Mouse (Mus musculus): ENCODE measurements at regions not wholly inside any gene's neighbourhood (a gene's known extent, or its start where the extent isn't known, plus 50 kb on each side); places are given as distances from the start of the nearest gene placed in this dataset.

- DNase-seq: no peak
Measured at GRCm38 (mm10) chr13:28633541-28634041, 319.9 kb downstream of the Sox4 start.

GRCm38 (mm10) chr13:28629431-28630331 lies 323.8 kb downstream of the Sox4 start:
- DNase-seq: no peak

DNA sequence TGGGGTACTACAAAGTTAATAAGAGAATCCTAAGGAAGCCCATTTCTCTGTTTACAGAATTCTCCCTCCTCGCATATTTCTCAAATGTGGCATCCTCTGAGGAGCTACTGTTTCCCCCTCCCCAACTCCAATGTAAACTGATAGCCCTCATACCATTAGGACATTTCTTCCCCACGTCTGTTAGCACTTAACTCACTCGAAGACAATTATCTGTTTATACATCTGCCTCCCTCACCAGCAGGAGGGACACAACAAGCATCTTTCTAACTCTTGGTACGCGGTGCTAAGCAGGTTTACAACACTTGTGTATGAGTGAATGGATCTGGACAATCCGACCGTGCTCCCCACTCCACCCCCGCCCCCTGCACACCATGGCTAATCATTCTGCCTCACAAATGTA lies 324.8 kb downstream of the Sox4 start:
- no peak for DNase-seq

GRCm38 (mm10) chr13:28618961-28619360 lies 334.6 kb downstream of the Sox4 start:
- DNase-seq: no peak

GRCm38 (mm10) chr13:28617503-28617902 lies 336.0 kb downstream of the Sox4 start:
- no peak for DNase-seq

- no peak for DNase-seq
Measured at GRCm38 (mm10) chr13:28616645-28617381, 336.7 kb downstream of the Sox4 start.

GRCm38 (mm10) chr13:28607551-28608114 lies 345.9 kb downstream of the Sox4 start:
- no peak for DNase-seq

- no peak for DNase-seq
Measured at GRCm38 (mm10) chr13:28606651-28607050, 346.9 kb downstream of the Sox4 start.

DNA sequence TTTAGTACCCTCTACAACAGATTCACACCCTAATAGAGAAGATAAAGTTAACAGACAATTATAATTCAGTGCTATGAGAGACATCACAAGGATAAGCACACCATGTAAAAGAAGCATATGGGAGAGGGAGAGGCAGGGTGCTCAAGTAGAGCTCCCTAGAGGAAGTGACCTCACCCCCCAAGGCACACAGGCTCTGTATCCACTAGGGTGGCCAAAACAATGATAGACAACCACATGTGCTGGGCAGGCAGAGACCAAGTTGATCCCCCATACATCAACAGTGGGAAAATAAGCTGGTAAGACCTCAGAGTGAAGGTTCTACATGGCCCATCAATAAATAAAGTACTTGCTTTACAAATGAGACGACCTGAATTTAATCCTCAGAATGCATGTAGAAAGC lies 347.7 kb downstream of the Sox4 start:
- no peak for DNase-seq

GRCm38 (mm10) chr13:28604016-28604415 lies 346.7 kb downstream of the Gm11361 start:
- DNase-seq: peak; percentile 3

DNA sequence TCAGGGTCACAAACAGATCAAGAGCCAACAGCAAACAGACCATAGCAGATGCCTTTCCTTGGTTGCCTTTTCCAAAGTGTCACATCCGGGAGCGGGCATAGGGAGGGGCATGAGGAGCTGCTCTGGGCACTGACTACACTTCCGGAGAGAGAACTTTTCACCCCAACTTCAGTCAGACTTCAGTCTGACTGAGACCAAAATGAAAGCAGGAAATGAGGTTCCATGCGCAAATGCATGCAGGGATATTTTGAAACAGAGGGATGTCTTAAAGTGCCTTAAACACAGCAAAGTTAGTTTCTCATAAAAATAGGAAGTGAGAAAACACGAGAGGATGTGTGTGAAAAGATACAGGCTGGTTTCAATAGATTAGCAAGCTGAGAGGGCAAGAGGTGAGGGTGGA lies 343.5 kb downstream of the Gm11361 start:
- no peak for DNase-seq

GRCm38 (mm10) chr13:28596367-28596766 lies 339.0 kb downstream of the Gm11361 start:
- DNase-seq: no peak

DNA sequence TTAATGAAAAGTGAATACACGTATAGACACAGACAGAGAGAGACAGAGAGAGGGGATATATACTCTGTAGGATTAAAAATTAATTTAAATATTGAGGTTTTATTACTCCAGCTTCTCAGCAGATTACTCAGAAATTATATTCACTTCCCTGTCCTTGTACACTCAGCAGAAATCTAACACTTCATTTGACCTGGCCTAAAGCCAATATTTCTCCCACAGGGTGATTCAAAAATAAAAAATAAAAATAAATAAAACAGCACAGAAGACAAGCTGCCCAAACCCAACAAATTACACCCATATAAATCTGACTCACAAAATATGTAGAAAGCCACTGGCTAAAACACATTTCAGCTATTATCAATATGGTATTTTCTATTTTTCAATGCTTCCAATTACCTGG lies 334.8 kb downstream of the Gm11361 start:
- DNase-seq: no peak

- DNase-seq: no peak
Measured at GRCm38 (mm10) chr13:28587977-28588376, 330.6 kb downstream of the Gm11361 start.

DNA sequence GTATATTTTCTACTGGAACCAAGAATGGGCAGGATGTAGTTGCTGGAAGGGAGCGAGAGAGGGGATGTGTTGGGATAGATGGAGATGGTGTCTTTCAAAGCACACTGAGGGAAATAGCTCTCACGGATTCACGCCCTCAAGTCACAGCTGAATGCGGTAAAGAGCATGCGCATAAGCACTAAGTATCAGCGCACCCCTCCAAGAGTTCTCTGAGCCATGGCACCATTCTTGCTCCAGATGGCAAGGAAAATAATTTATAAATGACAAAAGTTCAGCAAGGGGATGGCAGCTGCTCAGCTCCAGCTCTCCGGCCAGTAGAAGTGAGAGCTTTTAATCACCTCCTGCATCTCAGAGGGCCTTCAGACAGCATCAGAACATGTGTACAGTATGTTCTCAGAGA lies 329.4 kb downstream of the Gm11361 start:
- DNase-seq: no peak

GRCm38 (mm10) chr13:28586140-28586539 lies 328.8 kb downstream of the Gm11361 start:
- no peak for DNase-seq

GRCm38 (mm10) chr13:28583617-28584016 lies 326.3 kb downstream of the Gm11361 start:
- no peak for DNase-seq

DNA sequence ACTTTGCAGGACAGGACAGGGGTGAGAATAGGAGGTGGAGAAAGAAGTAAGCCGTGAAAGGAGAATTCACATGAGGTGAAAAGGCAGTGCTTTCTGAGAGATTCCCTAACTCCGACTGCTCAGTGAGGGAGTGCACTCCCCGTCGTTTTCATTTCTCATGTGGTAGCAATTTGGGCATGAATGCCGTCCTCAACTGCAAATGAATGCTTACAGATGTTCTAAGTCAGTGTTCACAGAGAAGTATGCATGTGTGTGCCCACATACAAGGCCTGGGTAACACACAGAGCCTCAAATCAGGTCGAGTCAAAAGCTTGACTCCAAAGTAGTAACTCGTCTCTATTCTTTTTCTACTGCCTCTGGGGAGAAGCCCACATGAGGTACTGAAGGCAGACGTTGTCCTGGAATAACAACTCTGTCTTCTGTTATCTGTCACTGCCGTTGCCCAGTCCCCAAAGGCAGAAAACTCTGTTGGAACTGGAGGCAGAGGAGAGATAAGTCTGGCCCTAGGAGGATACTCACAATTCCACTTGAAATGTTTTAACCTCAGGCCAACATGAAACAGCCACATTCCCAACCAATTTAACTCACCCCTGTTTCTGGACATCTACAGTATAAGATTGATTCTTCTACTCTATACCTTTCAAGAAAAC lies 318.0 kb downstream of the Gm11361 start:
- no peak for DNase-seq

- DNase-seq: no peak
Measured at GRCm38 (mm10) chr13:28573364-28573763, 316.0 kb downstream of the Gm11361 start.

DNA sequence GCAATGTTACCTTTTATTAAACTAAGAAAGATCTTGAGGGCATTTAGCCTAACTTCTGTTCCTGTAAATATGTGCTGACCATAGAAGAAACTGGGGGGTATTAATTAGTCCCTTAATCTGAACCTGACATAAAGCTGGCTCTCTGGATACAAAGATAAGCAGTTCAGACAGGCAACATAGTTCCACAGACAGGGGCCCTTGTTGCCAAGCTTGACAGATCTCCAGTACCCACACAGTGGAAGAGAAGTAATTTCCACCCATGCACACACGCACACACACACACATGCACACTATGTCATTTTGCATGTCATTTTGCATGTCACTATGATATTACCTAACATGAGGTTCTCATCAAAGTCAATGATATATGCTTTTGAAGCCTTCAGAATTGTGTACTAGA lies 315.1 kb downstream of the Gm11361 start:
- DNase-seq: no peak

DNA sequence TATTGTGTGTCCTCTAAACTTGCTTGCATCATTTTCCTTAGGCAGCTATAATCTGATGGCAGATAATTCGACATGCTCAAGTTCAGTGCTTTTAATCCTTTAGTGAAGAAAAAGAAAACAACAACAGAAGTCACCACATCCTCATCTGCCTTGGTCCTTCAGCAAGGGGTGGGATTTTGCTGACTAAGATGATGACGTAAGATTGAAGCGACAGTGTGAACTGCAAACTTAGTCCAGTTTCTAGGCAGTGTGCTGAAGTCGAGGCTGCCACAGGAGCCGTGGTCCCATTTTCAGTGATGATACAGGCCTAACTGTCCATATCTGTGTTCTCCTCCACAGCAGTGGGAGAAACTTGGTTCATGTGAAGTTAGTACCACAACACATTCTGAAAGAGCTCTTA lies 314.4 kb downstream of the Gm11361 start:
- DNase-seq: no peak

GRCm38 (mm10) chr13:28563585-28563984 lies 306.3 kb downstream of the Gm11361 start:
- DNase-seq: no peak

DNA sequence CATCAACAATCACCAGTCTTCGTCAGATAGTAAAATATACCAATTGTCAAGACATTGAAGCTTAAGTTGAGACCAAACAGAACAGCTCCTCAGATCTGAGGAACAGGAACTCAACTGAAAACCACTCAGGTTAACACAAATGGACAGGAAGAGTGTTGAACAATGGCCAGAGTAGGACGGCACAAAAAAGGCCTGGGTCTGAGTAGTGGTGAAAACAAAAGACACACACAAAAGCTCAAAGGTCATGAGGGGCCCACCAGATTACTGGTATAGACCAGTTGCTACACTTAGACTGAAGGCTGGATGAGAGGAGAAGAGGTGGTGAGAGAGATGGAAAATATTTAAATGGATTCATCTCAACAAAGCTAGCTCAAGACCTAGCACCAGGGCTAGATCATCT lies 302.8 kb downstream of the Gm11361 start:
- no peak for DNase-seq

Measured in right cerebral cortex, adult 18-20 months (tissue).